Mouse (Mus musculus) lung, postnatal 25 days (tissue): ENCODE results near the gene Hs3st2.

Experiments
- DNase-seq: peaks from one replicate; pipeline ENCODE4 v3.0.0; 2022; ENCODE audit warnings: low spot score

Gene Hs3st2

GRCm38 (mm10) chr7:121458075-121458474 lies 66.4 kb downstream of the Hs3st2 start:
- no peak for DNase-seq

DNA sequence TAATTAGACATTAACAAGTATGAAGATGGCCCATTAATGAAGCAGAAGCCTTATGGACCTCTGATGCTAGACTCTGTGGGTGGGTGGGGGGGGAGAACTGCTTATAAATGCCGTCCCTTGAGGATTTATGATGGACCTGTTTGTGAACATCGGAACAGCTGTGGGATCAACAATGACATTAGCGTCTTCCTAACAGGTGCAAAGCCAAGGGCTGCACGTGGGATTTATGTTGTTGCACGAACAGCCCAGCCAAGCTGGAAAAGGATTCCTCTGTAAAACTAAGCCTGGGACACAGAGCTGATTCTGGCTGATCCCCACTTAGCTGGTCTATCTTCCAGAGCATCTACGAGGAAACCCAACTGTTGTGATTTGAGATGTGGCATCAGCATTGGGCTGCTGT lies 69.0 kb downstream of the Hs3st2 start:
- no peak for DNase-seq

- DNase-seq: no peak
Observed at GRCm38 (mm10) chr7:121464441-121464840, 72.8 kb downstream of the Hs3st2 start.

DNA sequence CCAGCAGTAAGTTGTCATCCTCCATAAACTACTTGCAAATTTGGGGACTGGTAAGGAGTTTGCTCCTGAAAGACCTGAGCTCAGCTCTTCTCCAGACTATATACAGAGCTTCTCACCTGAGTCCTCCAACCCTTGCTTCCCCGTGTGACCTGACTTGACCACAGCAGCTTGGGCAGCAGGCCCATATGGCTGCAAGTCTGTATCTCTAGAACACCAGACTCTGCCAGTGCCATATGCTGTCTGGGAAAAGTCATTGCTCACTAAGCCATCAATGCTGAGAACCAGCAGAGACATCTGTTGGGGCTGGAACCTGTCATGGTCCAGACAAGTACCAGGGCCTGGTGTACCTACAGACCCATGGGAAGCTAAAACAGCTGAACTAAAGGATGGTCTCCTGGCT lies 73.5 kb downstream of the Hs3st2 start:
- DNase-seq: no peak

DNA sequence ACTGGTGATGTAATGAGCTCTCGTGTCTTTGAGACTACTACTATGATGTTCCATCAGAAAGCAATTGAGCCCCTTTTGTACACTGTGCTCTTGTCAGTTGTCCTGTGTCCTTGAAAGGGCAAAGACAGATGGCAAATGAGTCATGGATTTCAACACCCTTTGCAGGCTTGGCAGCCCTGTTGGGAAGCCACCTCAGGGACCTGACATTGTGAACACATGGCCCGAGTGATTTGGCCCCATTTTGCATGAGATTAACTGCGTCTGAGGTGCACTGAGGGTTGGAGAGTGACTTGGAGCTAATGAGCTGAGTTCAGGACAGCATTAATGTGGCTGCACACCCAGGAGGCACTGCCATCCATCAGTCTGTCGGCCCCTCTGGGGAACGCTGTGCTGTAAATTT lies 74.7 kb downstream of the Hs3st2 start:
- DNase-seq: no peak

DNA sequence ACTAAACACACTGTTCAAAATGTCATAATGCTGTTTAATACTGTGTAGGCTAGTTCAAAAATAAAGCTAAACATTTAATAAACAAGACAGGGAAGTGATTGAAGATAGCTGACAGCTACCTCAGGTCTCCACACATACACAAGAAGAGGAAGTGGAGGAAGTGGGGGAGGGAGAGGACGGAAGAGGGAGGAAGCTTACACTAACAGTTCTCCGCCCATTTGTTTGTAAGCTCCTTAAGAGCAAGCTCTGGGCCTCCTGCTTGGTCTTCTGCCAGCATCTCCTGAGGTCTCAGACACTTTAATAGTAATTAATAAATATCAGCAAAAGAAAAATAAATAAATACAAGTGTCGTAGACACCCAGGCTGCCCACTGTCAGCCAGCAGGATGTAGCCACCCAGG lies 77.8 kb downstream of the Hs3st2 start:
- peak; percentile 78 for DNase-seq

DNA sequence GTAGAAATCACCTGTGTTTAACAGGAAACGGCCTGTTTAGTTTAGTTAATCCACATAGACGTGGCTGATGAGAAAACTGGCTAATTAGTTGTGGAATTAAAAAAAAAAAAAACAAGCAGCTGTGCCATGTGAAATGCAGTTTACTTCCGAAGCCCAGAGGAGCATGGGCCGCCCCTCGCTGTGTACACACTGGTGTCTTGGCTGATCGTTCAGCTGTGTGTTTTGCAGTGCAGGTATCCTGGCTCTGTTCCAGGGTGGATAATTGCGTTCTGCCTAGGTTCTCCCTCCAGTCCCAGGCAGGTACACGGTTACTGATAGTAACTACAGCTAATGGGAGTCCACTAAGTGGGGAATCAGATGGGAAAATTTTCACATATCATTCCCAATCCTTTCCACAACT lies 86.6 kb downstream of the Hs3st2 start:
- DNase-seq: no peak

DNA sequence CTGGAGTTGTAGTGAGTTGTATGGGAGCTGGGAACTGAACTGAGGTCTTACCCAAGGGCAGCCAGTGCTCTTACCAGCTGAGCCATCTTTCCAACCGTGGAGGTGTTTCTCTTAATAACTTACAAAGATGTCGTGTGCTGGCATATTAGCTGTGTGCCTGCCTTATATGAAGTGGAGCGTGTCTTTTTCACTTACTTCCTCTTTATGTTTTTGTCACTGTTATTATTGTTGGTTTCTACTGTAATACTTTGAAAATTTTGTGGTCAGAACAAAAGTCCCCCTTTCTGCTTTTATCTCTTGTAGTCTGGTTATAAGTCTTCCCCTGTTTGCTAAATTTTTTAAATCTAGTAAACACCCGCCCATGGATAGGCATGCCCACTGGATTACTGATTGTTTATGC lies 88.4 kb downstream of the Hs3st2 start:
- no peak for DNase-seq

DNA sequence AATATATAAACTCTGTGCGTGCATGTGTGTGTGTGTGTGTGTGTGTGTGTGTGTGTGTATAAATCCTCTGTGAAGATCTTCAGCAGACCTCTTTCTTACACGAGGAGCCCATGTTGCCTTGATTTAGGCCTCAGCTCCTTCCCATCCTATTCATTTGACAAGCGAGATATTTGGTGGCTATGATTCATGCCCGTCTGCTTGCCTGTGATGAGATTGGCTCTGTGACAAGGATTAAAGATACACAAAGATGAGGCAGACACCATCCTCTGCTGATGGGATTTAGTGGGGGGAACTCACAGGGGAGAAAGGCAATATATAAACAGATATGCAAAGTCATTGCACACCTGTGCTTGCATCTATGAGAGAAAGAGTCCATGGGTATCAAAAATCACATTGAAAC lies 92.9 kb downstream of the Hs3st2 start:
- DNase-seq: no peak

GRCm38 (mm10) chr7:121485266-121485665 lies 93.6 kb downstream of the Hs3st2 start:
- no peak for DNase-seq

GRCm38 (mm10) chr7:121487291-121487690 lies 95.6 kb downstream of the Hs3st2 start:
- no peak for DNase-seq

- no peak for DNase-seq
Observed at GRCm38 (mm10) chr7:121489401-121489800, 97.7 kb downstream of the Hs3st2 start.

- no peak for DNase-seq
Observed at GRCm38 (mm10) chr7:121491455-121492005, 99.9 kb downstream of the Hs3st2 start.

DNA sequence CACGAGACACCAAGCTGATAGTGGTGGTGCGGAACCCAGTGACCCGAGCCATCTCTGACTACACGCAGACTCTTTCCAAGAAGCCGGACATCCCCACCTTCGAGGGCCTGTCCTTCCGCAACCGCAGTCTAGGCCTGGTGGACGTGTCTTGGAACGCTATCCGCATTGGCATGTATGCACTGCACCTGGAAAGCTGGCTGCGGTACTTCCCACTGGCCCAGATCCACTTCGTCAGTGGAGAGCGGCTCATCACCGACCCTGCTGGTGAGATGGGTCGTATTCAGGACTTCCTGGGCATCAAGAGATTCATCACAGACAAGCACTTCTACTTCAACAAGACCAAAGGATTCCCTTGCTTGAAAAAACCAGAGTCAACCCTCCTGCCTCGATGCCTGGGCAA lies 108.9 kb downstream of the Hs3st2 start:
- no peak for DNase-seq

- no peak for DNase-seq
Observed at GRCm38 (mm10) chr7:121501666-121502065, 110.0 kb downstream of the Hs3st2 start.

GRCm38 (mm10) chr7:121516727-121517126 lies 125.1 kb downstream of the Hs3st2 start:
- no peak for DNase-seq

- peak; percentile 12 for DNase-seq
Observed at GRCm38 (mm10) chr7:121517165-121517591, 125.5 kb downstream of the Hs3st2 start.

DNA sequence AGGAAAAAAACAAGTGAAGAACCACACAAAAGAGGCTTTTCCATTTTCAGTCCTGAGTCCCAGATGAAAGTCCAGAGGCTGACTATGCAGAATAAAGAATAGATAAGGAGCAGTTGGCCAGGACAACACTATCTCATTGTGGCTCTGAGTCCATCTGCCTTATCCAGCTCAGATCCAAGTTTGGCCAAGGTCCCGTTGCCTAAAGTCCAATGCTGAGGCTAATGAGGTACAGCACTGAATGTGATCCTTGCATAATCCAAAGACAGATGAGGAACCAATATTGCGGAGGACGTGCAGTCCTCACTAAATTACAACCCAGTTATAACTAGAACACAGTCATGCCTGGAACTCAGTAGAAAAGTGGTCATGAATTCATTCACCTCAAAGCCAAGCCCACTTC lies 130.5 kb downstream of the Hs3st2 start:
- DNase-seq: no peak

- DNase-seq: no peak
Observed at GRCm38 (mm10) chr7:121529023-121529422, 137.4 kb downstream of the Hs3st2 start.

DNA sequence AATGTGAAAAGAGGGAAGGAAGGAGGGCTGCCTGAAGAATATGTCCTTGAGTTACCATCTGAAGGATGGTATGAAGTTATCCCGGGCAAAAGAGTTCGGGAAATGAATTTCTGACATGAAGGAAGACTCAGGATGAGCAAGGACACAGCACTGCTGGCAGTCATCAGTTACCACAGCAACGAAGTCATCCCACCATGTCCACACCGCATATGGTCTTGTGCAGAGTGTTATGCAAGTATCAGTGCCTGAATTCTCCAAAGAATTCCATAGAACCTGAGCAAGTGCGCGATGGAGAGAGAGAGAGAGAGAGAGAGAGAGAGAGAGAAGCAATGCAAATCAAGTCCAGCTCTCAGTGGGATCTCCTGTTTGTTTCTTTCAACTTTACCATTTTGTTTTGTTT lies 142.0 kb downstream of the Hs3st2 start:
- no peak for DNase-seq

DNA sequence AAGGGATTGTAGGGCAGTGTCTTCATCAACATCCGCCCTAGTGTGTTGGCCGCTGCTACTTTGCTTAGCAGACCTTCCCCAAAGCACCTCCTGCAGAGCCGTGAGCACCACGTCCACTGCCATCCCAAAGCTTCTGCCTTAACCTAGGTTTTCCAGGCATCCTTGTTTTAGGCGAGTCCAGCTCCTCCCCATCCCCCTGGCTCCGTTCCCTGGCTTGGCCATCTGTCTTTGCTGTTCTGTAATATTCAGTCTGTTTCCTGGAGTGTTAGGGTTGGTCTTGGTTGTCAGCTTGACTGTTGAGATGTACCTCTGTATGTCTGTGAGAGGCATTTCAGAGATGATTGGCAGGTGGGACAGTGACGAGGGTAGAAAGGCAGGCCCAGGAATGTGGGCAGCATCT lies 142.7 kb downstream of the Hs3st2 start:
- no peak for DNase-seq

DNA sequence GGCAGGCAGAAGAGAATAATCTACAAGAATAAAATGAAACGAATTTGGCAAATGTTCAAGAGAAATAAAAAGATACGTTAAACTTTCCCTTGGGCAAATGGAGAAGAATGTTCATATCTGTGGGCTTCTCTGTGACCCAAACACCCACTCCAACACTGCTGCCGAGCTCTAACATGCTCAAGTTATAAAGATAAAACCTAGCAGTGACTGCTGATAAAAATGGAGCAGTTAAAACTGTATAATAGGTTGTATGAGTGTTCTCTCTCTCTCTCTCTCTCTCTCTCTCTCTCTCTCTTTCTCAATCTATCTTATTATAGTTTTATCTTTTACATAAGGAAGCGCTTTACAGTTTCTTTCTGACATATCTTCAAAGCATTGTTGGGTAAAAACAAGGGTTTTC lies 144.3 kb downstream of the Hs3st2 start:
- DNase-seq: no peak

DNA sequence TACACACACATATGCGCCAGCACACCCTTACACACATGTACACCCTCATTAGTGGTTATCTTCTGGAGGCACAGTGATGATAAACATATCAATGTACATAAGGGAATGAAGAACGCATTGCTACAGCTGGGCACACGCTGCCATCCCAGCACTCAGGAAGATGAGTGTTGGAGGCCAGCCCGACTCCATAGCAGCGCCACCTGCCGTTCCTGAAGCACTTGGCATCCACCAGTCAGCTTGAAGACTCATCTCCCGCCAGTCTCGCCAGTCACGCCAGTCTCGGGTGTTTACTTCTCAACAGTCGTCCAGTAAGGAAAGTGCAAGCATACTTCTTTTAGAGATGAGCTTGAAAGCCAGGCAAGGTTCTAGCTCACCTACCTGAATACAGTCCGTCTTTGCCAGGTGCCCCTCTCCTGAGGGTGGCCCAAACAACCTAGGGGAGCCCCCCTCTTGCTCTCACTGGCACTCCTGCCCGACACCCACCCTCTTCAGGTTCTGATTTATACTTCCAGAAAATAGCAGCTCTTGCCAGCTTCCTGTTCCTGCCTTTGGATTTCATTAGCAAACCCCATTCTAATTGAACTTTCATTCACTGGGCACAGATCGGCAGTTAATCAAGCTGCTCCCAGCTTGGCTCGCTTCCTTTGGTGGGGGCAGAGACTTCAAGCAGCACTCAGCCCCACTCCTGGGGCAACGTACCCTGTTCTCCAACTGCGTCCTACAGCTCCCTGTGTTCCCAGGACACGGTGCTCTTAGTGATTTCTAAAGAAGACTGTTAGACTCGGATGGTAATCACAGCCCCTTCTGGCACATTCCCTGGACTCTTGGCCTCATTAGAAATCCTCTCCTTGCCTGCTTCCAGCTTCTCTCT lies 148.0 kb downstream of the Hs3st2 start:
- DNase-seq: peak; percentile 6

DNA sequence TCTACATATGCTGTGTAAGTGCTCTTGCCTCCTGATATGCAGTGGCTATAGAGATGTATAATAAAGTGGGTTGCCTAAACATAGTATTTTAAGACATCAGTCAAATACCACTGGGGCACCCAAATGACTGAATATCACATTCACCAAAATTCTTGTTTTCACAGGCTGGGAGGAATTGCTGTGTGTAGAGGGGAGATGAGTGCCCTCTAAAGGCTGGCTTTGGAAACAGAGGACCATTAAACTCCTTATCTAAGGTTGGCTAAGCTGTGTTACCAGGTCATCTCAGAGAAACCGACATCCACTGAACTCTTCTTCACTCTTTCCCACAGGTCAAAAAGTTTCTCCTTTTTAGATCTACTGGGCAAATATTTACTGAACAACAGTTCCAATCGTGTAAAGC lies 150.8 kb downstream of the Hs3st2 start:
- DNase-seq: no peak
